Mouse (Mus musculus) thymus, postnatal 36 days (tissue): ENCODE measurements around the gene Gpr107.

Experiments used
- DNase-seq, 2 experiments: peaks; one replicate each; pipeline ENCODE4 v3.0.0; 2022; ENCODE audit warnings: mixed read lengths in 2 of 2

Gpr107 gene

DNA sequence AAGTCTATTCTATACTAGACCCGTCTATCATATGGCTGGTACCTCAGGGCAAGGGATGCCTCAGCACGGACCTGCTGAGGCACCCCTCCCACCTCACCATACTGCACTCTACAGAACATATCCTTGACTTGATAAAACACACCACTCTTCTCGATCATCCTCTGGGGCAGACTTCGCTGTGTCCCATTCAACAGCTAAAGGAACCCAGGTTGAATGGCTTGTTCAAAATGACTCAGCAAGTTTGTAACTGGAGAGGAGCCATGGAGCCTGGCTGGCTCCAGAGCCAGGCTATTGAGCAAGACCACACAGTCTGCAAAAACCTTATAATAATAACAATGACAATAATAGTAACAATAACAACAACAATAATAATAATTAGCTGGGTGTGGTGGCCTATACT is 24.2 kb upstream of the Gpr107 start:
- DNase-seq, result no peak

DNA sequence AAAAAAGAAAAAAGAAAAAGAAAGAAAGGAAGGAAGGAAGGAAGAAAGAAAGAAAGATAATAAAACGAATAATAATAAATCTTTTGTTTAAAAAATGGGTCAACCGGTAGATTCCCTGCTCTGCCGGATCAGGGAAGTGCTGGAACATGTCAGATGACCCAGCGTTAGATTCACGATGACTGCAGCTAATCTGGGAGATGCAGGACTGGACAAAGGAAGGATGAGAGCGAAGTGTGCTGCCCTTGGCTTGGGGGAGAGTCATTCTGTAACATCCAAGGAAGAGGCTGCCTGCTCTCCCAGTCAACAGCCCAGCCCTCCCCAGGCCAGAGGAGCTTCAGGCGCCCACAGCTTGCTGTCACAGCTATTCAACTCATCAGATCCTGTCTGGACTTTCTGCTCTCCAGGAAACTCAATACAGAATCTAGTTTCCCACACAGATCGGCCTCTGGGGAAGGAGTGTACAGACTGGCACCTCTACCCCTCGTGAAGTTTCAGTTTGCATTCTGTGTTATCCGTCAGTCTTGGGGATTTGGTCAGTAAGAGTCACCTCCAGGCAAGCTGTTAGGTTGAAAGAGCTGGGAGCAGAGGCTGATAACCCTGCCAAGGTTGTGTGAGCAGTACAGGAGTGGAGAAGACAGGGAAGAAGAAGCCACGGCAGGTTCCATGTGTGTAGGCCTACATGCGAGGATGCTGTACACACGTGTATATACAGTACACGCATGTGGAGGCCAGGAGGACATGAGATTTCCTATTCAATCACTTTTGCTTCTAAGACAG is 22.2 kb upstream of the Gpr107 start:
- no peak for DNase-seq

DNA sequence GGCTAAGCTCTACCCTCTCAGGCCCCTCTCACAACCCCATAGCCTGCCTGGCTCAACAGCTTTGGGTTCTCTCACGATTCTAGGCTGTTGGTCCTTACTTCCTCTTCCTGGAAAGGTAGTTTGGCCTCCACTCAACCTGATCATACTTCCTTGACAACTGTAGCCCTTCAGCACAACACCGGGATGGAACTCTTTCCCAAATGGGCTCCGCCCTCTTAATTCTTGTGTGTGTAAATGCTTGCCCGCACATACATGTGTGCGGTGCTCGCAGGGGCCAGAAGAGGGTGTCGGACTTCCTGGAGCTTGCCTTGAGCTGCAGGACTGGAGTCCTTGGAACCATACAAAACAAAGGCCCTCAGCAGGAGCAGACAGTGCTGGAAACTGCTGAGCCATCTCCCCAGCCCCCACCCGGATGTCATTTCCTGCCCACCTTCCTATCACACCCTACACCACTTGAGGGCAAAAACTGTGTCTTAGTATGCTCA is 21.3 kb upstream of the Gpr107 start:
- peak; percentile 78 to 85 for DNase-seq

DNA sequence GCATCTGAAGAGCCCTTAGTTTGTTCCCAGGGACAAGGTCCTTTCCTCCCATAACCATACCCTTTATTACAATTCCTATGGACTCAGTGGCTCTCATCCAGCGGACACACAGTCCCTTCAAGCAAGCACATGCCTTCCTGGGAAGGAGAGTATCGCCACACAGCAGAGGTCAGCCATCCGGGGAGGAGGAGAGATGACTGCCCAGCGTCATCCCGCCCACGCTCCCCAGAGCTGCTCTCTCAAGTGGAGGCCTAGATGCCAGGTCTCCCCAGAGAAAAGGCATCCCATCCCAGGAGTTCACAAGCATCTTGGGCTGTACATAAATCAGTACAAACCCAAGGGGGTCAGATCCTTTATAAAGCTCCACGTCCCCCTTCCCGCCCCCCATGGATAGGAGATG is 19.4 kb upstream of the Gpr107 start:
- DNase-seq, result no peak

DNA sequence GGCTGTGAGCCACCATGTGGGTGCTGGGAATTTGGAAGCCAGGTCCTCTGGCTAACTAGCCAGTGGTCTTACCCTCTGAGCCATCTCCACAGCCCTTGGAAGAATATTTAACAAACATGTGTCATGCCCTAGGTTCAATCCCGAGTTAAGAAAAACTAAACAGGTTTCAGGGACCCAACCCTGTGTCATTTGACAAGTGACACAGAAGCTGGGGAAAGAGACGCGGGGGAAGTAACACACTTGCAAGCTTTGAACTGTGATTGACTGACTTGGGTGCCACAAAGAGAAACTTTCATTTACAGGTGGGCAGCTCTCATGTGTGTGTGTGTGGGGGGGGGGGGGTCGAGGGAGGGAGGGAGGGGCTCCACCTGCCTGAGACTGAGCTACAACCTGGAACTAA is 18.1 kb upstream of the Gpr107 start:
- DNase-seq, result no peak

DNA sequence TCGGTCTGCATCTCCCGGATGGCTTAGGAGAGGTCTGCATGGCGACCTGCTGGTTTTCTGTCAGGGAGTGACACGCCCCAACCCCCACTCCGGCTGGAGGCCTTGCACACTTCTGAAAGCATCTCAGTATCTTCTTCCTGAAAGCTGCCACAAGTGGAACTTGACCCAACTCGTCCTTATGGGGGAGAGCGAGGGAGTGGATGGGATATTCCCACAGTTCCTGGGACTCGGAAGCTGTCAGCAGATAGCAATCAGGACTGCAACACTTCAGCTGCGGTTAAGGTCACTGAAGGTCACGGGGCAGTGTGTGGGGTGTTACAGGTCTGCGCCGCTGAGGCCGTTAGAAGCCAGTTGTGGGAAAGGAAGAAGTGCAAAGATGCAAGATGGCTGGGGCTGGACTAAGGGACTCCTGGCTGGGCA is 16.6 kb upstream of the Gpr107 start:
- no peak for DNase-seq

DNA sequence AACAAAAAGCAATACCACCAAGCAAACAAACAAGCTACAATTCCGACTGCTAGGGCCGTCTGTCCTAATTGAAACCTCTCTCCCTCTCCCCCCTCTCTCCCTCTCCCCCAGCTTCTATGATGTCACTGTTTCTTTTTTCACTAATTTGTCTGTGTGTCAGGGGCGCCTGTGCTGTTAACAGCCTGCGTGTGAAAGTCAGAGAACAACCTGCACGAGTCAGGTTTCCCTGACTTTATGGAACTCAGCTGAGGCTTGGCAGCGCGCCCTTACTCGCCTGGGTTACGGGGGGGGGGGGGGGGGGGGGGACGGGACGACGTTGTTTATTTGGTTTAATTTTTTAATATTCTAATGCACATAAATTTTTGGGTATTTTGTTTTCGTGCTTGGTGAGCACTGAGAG is 15.8 kb upstream of the Gpr107 start:
- DNase-seq, result no peak

DNA sequence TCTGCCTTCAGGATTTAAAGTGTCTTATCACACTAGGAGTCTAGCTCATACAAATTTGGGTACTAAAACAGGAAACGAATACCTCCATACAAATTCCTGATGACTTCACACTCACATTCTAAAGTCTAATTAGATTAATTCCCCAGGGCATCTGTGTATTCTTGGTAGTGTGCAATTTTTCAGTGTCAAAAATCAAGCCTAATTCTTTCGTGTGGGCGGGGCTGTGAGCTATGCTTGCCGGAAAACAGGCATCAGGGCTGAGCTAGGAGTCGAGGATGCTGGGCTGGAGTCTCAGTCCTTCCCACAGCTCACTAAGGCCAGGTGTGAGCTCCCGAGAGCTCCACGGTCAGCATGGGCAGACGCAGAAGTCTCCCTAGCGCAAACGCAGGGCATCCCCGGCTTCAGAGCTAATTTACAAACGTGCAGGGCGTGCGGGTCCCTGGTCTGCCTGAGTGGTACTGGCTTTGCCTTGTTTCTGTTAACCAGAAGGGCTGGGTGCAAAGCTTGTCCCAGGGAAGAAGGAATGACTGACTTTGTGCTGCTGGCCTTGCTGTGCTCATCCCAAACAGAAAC is 15.0 kb upstream of the Gpr107 start:
- DNase-seq, result no peak

DNA sequence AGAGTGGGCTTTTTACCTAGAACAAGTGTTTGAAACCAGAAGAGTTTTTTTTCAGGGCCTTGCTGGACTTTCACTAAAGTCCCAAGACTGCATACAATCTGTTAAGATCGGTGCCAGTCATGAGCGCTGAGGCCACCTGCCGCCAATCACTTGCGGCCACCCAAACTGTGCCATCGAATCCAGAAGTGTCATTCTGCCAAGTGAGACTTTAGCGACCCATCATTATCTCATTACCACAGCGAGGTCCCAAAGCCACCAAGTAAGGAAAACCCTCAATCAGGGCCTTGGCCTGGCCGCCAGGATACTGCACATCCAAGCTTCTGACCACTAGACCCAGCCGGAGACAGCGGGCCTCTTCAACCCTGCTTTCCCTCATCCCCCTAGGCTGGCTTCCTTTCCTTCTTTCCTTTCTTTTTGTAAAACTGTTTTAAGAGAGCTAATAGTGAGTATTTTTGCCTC is 12.9 kb upstream of the Gpr107 start:
- no peak for DNase-seq

DNA sequence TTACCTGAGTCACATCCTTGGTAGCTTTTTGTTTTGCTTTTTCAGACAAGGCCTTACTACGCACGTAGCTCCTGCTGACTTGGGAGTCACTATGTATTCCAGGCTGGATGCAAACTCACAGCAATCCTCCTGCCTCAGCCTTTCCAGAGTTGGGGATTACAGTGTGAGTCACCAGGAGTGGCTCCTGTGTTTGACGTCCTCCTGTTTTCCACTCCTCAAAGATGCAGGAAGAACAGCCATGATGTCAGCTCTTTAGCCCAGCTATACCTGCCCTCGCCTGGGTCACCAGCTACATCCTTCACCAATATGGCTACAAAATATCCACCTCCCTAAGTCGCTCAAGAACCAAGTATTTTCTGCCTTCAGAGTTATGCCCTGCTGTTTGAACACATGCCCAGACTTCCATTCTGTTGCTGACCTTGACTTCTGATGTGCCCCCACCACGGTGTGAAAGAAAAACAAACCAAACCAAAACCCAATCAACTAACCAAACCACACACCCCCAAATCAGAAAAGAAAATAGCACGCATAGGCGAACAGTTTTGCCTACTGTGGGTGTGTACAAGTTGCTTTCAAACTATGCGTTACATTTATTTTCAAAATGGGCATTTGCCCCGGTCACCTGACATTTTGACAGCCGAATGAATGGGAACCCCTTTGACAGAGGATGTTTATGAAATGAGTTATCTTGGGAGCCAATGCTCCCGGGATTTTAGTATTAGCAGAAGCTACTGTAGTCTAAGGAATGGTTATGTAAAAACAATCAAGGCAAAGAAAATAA is 11.9 kb upstream of the Gpr107 start:
- DNase-seq, result no peak

DNA sequence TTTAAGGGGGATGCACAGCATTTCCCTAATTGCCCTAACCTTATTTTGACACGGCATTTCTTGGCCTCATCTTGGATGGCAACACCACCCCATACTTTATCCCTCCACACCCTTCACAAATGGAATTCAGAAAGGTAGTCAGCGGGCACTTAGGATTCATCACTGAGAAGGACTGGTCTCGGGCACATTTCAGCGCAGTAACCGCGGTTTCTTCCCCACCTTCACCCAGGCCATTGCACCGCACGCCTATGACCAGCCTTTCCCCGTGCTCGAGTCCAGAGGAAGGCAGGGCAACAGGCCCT is 11.4 kb upstream of the Gpr107 start:
- no peak for DNase-seq

DNA sequence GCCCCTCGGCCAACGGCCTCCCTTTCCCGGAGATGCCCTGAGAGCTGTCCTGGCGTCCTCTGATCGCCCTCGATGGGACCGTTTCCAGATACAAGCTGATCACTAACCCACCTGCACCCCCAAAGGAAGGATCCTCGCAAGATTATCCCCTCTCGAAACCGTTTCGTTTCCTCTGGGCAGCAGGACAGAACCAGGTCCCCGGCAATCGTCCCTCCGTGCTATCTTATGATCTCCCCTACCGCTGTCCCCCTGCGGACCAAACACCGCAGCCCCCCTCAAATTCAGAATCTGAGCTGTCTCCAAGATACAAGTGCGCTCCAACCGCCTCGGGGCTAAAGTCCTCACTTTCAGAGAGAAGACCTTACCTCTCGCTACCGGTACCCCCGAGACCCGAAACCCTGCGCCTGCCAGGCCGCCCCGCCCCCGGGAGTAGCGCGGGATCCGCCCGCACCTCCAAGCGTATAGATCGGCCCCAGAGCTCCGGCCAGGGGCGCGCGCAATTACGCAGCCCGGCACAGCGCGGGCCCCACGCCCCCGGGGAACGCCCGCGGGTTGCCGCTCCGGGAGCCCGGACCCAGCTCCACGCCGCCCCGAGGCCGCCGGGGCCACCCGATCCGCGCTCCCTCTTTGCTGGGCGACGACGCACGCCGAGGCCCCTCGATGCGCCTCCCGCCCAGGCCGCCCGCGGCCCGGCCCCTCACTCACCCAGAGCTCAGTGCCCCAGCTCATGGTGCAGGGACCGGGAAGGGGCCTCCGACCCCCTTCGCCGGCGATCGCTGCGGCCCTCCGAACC is 10.8 kb upstream of the Gpr107 start:
- no peak for DNase-seq

DNA sequence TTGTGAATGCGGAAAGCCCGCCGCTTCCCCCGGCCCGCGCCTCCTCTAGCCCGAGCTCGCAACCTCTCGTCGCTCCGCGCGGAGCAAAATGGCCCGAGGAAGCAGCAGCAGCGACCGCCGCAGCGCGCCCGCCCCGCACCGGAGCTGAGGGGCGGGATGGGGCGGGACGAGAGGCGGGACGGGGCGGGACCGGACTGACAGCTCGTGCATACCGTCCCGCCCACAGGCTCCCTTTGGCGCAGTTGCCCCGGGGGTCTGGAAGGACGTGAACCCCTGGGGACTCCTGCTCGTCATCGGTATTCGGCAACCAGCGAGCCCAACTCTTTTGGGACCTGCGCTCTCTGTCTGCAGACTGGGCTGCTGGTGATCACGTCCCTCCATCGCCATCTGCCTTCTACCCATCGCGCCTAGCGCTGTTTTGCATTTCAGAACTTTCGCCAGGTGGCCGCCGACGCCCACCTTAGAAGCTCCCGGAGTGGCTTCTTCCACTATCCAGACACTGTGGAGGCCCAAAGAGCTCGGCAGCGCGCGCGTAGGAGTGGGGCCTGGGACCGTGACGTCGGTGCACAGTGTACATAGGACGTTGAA is 10.2 kb upstream of the Gpr107 start, which contains the start of gene Fnbp1:
Fnbp1 (minus strand) TSS at position 142 of the 588 bp plus-strand sequence.
- DNase-seq, result peak; percentile 92 to 94

DNA sequence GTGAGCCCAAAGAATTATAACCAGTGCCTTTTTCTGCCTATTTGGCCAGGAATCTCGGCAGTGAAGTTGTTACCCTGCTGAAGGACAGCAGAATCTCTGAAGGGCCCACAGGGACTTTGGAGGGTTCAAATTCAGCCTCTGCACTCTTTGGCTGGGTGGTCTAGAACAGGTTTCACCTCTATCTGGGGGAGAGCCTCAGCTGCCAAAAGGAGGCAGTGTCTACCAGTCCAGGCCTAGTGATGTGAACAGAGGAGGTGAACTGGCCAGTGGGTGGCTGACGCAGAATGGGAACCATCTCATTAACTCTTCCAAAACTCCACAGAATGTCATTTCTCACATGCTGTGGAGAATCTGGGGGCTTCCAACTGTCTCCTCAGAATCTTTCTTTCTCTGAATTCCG is 9.6 kb upstream of the Gpr107 start:
- DNase-seq, result peak; percentile 38 to 57

DNA sequence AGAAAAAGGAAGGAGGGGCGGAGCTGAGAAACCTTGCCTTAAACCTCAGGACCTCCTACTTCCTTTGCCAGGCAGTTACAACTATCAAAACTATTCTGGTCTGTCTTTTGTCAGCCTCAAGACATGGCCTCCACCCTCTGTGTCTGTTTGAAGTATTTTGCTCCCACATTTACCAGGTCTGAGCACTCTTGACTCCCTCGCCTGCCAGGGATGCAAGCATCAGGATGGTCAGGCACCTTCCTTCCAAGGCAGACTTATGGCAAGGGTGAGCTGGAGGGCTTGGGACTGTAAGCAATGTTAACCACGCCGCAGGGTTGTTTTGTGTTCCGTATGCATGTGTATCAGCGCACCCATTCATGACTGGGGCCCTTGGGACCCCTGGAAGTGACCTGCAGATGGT is 8.8 kb upstream of the Gpr107 start:
- peak; percentile 39 to 45 for DNase-seq

DNA sequence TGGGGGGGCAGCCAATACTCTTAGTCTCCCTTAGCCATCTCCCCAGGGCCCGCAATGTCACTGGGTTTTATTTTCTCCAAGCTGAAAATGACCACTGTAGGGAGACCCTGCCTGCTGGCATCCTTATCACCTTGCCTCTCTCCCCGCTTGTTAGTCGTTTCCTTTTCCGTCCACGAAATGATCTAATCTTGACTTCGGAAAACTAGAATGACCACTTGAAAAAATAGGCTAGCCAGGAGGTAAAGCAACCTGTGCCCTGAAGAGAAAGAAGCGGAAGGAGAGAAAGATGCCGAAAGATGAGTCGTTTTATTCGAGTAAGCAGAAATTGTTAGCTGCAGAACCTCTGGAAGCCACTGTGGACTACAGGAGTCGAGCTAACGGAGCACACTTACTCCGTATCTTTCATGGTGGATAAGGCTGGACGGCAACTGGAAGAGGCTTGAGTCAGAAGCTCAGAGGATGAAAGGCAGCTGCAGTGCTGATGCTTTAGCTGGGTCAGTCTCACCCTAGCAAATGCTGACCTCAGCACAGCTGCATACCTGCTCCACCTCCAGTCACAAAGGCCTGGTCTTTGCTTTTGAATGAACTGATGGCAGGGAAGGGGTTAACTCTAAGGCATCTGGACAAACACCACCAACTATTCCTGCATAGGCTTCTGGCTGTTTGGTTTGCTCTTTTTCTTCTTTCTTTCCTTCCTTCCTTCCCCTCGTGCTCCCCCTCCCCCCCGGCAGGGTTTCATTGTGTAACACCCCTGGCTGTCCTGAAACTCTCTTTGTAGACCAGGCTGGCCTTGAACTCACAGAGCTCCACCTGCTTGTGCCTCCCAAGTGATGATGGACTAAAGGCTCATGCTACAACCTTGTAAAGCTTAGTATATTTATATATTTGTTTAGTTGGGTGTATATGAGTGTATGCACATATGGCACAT is 8.1 kb upstream of the Gpr107 start:
- peak; percentile 29 to 39 for DNase-seq

DNA sequence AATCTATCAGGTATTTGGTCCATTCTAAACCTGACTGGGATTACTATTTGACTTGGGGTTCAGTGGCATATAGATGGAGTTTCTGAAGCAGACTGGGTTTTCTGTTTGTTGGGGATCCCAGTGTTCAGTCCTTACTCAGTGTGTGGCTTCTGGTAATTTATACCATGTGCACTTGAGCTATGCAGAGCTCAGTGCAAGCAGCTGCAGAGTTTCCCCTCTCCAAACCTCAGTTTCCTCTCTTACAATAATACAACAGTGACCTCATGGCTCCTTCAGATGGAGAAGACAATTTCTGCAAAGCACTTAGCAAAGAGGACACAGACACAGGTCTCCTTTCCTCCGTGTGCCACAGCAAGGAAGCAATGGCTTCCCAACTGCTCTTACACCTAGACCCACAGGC is 7.2 kb upstream of the Gpr107 start:
- no peak for DNase-seq

DNA sequence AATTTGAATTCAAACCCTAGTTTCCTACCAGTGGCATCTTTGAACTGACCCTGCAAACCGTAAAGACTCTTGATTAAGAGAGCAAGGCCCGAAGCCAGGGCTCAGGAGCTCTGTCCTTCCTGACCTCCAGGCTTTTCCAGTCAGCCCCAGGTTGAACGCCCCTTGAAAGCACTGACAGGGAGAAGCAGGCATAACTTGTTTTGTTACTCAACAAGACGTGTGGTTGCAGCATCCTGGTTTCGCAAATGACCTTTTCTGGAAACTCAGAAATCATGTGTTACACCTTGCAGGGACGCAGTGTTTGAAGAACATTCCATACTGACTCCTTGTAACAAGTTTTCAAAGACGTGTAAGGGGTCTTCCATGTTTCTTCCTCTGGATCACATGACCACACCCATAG is 5.1 kb upstream of the Gpr107 start:
- DNase-seq, result no peak

DNA sequence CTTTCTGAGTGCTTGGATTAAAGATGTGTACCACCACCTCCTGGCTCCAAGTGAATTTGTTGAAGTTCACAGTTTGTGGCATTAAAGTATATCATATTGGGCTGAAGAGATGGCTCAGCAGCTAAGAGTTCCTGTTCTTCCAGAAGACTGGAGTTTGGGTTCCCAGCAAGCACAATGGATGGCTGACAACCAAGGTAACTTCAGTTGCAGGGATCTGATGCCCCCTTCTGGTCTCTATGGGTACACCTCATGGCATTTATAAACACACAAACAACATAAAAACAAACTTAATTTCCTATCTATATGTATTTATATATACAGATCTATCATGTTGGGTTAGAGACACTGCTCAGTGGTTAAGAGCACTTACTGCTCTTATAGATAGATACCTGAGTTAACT is 1.4 kb upstream of the Gpr107 start:
- DNase-seq, result no peak

DNA sequence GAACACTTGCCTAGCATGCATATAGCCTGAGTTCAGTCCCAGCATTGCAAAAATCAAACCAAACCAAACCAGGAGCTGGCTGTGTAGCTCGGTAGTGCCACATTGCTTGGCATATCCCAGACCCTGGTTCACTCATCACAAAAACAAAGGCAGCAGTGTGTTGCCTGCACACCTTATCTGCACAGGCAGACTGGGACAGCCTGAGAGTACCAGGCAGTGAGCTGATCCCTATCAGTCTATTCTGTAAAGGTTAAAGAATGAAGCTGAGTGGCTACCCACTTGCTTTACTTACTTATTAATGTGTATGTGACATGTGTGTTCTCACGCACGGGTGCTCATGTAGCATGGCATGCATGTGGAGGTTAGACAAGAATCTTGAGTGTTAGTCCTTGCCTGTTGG is 4.7 kb downstream of the Gpr107 start:
- DNase-seq, result no peak

DNA sequence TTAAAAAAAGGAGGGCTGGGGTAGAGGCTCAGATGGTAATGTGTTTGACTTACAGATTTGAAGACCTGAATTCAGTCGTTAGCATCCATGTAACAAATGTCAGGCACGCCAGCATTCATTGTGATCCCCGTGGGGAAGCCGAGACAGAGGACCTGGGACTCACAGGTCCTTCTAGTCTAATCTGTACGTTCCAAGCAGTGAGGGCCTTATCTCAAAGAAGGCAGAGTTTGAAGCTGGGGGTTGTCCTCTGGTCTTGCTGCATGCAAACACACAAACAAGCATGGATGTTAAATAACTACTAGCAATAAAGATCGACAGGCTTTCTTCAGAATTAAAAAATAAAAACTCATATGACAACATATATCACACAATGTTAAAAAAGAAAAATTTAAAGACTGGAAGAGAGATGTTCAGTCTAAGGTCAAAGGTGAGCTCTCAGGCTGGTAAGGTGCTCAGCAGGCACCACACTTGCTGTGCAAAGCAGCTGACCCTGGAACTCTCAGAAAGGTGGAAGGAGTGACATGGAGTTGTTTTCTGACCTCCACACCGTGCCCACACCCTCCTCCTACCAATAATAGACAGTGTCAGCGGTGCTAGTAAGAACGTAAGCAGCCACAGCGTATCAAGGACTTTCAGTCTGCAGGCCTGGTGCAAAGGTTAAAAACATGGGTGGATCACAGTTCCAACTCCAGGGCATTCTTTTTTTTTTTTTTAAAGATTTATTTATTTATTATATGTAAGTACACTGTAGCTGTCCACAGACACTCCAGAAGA is 8.2 kb downstream of the Gpr107 start:
- DNase-seq, result no peak
